Mouse (Mus musculus): ENCODE data around the gene Tmem181a. TPM values are rescaled to one million over a fixed set of nuclear protein-coding genes. Genes with fewer than 3 reads are reported as not detected.
"Not testable (repeated sequence)": the region's sequence is repeated elsewhere in the genome, so short reads cannot be mapped to it uniquely, and the experiment has no call there.

The Tmem181a gene
- polyA plus RNA-seq, 1 experiment from 2014 or later: 3.2 TPM

DNA sequence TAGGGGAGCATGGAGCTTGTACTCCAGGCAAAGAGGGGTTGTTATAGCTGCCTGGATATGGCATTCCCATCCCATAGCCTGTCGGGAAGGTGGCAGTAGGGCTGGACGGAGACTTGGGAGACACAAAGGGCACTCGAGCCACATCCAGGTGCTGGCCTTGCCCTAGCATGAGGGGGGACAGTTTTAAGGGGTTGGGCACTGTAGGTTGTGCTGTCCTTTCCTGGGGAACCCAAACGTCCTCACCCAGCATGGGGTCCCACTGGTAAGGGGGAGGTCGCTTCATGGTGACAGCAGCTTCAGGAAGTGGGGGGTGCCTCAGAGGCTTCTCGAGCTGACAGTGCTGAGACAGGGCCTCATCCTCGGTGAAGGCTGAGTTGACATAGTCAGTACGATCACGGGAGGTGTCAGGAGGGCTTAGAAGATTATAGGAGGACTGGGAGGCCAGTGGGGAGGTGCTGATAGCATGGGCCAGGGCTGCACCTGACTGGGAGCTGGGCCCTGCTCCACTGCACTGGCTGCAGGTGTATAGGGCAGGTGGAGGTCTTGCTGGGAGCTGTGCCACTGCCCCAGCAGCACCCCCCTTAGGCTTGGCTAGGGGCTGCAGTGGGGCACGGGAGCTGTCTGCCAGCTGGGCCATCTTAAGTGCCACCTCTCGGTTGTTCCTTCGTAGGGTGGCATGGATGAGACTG lies 86.1 kb downstream of the Tmem181a start:
- H3K4me2 ChIP-seq (ENCODE audit: low read depth, low read length); ATAC-seq (ENCODE audit: low read depth); H3K27ac ChIP-seq (ENCODE audit: low read length); H3K9ac ChIP-seq (ENCODE audit: low read depth, low read length); H3K36me3 ChIP-seq (ENCODE audit: control insufficient read depth, insufficient read depth); H3K4me3 ChIP-seq (ENCODE audit: low read depth, low read length); H3K4me1 ChIP-seq (ENCODE audit: control insufficient read depth, low read depth, low read length); H3K9me3 ChIP-seq (replicated peaks; ENCODE audit: control insufficient read depth, low read length); H3K27me3 ChIP-seq (ENCODE audit: control insufficient read depth, insufficient read depth, low read depth, low read length): not testable (repeated sequence)
- WGBS (ENCODE audit: insufficient replicate concordance): no CpG with 5 or more reads among the region's 12 CpGs

DNA sequence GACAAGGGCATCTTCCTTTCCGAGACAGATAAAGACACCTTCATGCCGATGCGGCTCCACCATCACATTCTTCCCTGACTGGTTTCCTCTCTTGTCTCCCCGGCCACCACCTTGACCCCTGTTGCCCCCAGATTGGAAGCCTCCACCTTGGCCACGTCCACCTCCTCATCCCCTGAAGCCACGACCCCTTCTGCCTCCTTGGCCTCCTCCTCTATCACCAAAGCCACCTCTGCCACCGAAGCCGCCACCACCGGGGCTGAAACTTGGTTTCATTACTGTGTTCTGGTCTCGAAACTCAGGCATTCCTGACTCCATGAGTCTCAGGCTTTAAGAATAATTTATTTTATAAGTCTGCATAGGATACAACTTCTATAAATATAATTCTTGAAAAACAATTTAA lies 98.6 kb downstream of the Tmem181a start:
- not testable (repeated sequence) for H3K4me3 ChIP-seq (ENCODE audit: low read depth, low read length); H3K4me2 ChIP-seq (ENCODE audit: low read depth, low read length); H3K9ac ChIP-seq (ENCODE audit: low read depth, low read length); ATAC-seq (ENCODE audit: low read depth); H3K27me3 ChIP-seq (ENCODE audit: control insufficient read depth, insufficient read depth, low read depth, low read length); H3K9me3 ChIP-seq (replicated peaks; ENCODE audit: control insufficient read depth, low read length); H3K4me1 ChIP-seq (ENCODE audit: control insufficient read depth, low read depth, low read length); H3K27ac ChIP-seq (ENCODE audit: low read length); H3K36me3 ChIP-seq (ENCODE audit: control insufficient read depth, insufficient read depth)
- WGBS (ENCODE audit: insufficient replicate concordance): 59% methylated on average over 10 of the region's 10 CpGs

Other genes starting within 250 kb of the Tmem181a start
- 0.96 and 1.0 TPM in 2 replicates for gene Serac1, start 177.1 kb upstream of the Tmem181a start, polyA plus RNA-seq (2015; fragmentation: Nextera tagmentation; extraction: Ambion mirVana)
- 64.1 and 68.9 TPM in 2 replicates for gene Gtf2h5, start 177.1 kb upstream of the Tmem181a start, polyA plus RNA-seq (2015; fragmentation: Nextera tagmentation; extraction: Ambion mirVana)
- gene Tulp4, start 150.4 kb upstream of the Tmem181a start, polyA plus RNA-seq (2015; fragmentation: Nextera tagmentation; extraction: Ambion mirVana): 23.4 and 25.4 TPM in 2 replicates
- gene Dynlt1a, start 60.6 kb downstream of the Tmem181a start, polyA plus RNA-seq (2015; fragmentation: Nextera tagmentation; extraction: Ambion mirVana): 5.4 and 5.5 TPM in 2 replicates
- gene Dynlt1b, start 173.3 kb downstream of the Tmem181a start, polyA plus RNA-seq (2015; fragmentation: Nextera tagmentation; extraction: Ambion mirVana): 198 and 205 TPM in 2 replicates

All from liver, embryonic 16.5 days (tissue).